Mouse (Mus musculus) NIH3T3 (cell line): Measurements from ENCODE around the gene Tnfsf14.
A peak's percentile ranks its signal among the peaks of the same experiment; 100 is the strongest.

Experiments used
- DNase-seq: peaks from one replicate; pipeline ENCODE4 v3.0.0-alpha.2; 2012; ENCODE audit warnings: low read depth

Gene Tnfsf14

GRCm38 (mm10) chr17:57201841-57202724 lies 8.1 kb upstream of the Tnfsf14 start:
- no peak for DNase-seq

- DNase-seq, result no peak
Observed at GRCm38 (mm10) chr17:57198252-57198651, 4.3 kb upstream of the Tnfsf14 start.

GRCm38 (mm10) chr17:57195326-57196010 lies 1.5 kb upstream of the Tnfsf14 start:
- DNase-seq, result peak; percentile 28

GRCm38 (mm10) chr17:57194771-57195170 lies 794 bp upstream of the Tnfsf14 start:
- DNase-seq, result no peak

- DNase-seq, result no peak
Observed at GRCm38 (mm10) chr17:57188510-57189192, 5.3 kb downstream of the Tnfsf14 start.

- DNase-seq, result no peak
Observed at GRCm38 (mm10) chr17:57185641-57186040, 8.3 kb downstream of the Tnfsf14 start.

GRCm38 (mm10) chr17:57182871-57183270 lies 11.1 kb downstream of the Tnfsf14 start:
- no peak for DNase-seq

GRCm38 (mm10) chr17:57180363-57180762 lies 13.6 kb downstream of the Tnfsf14 start:
- DNase-seq, result peak; percentile 59

- DNase-seq, result peak; percentile 40
Observed at GRCm38 (mm10) chr17:57173351-57173750, 20.6 kb downstream of the Tnfsf14 start.

GRCm38 (mm10) chr17:57172378-57172777 lies 21.6 kb downstream of the Tnfsf14 start:
- DNase-seq, result peak; percentile 93

- no peak for DNase-seq
Observed at GRCm38 (mm10) chr17:57170616-57171260, 23.2 kb downstream of the Tnfsf14 start.

GRCm38 (mm10) chr17:57166800-57167791 lies 26.9 kb downstream of the Tnfsf14 start:
- DNase-seq, result peak; percentile 94

- DNase-seq, result no peak
Observed at GRCm38 (mm10) chr17:57153787-57154186, 40.2 kb downstream of the Tnfsf14 start.

GRCm38 (mm10) chr17:57153006-57153405 lies 41.0 kb downstream of the Tnfsf14 start:
- DNase-seq, result no peak

- DNase-seq, result no peak
Observed at GRCm38 (mm10) chr17:57148994-57149803, 44.8 kb downstream of the Tnfsf14 start, which contains the start of gene Cd70. Gene Cd70 (minus strand): TSS chr17:57149777.

GRCm38 (mm10) chr17:57148343-57148742 lies 45.6 kb downstream of the Tnfsf14 start:
- no peak for DNase-seq

- DNase-seq, result no peak
Observed at GRCm38 (mm10) chr17:57145115-57145514, 48.9 kb downstream of the Tnfsf14 start.

GRCm38 (mm10) chr17:57143704-57144103 lies 50.3 kb downstream of the Tnfsf14 start:
- no peak for DNase-seq

- no peak for DNase-seq
Observed at GRCm38 (mm10) chr17:57139708-57140107, 54.3 kb downstream of the Tnfsf14 start.
